Mouse (Mus musculus): ENCODE results near the gene Btbd7.

GRCm38 (mm10) chr12:102908191-102908590 lies 29.9 kb upstream of the Btbd7 start:
- TF ChIP-seq CTCF (IDR thresholded peaks at IDR 0.05; ENCODE audit: low read depth): no peak
- no peak for TF ChIP-seq EP300 (optimal IDR thresholded peaks at IDR 0.05)
